Mouse (Mus musculus) intestine, postnatal 0 days (tissue): ENCODE data around the gene Slc22a15. TPM values are rescaled to one million over a fixed set of nuclear protein-coding genes. Genes with fewer than 3 reads are reported as not detected.

ENCODE experiments used
- ATAC-seq: fragments of 200-750 bp; cut with Nextera tagmentation; 2 replicates; pipeline ENCODE4 v1.8.0; 2017; ENCODE audit warnings: mild to moderate bottlenecking, moderate TSS enrichment, moderate library complexity
- H3K27ac ChIP-seq: fragments of 300-500 bp; sonication (generic); 2 replicates; pipeline ENCODE4 v1.5.1; 2014; ENCODE audit warnings: mild to moderate bottlenecking, low read depth, low read length, moderate library complexity
- H3K27me3 ChIP-seq: fragments of 300-500 bp; sonication (generic); replicated peaks from 2 replicates; pipeline ENCODE4 v1.6.1; 2014; ENCODE audit warnings: low read length, mixed read lengths; ENCODE audit not compliant: control insufficient read depth, insufficient read depth
- H3K36me3 ChIP-seq: fragments of 300-500 bp; sonication (generic); 2 replicates; pipeline ENCODE4 v1.6.1; 2014; ENCODE audit warnings: mild to moderate bottlenecking, moderate library complexity; ENCODE audit not compliant: control insufficient read depth, insufficient read depth
- H3K4me1 ChIP-seq: fragments of 300-500 bp; sonication (generic); replicated peaks from 2 replicates; pipeline ENCODE4 v1.6.1; 2014; ENCODE audit warnings: antibody characterized with exemption, low read length, mixed read lengths; ENCODE audit not compliant: control insufficient read depth, insufficient read depth
- H3K4me2 ChIP-seq: fragments of 300-500 bp; sonication (generic); replicated peaks from 2 replicates; pipeline ENCODE4 v1.6.1; 2014; ENCODE audit warnings: low read depth, mild to moderate bottlenecking, moderate library complexity
- H3K4me3 ChIP-seq: fragments of 300-500 bp; sonication (generic); 2 replicates; pipeline ENCODE4 v1.5.1; 2014; ENCODE audit warnings: low read depth, low read length
- H3K9ac ChIP-seq: fragments of 300-500 bp; sonication (generic); 2 replicates; pipeline ENCODE4 v1.6.1; 2014; ENCODE audit warnings: mild to moderate bottlenecking, low read depth, low read length
- H3K9me3 ChIP-seq: fragments of 300-500 bp; sonication (generic); 2 replicates; pipeline ENCODE4 v1.6.1; 2016; ENCODE audit warnings: mixed run types; ENCODE audit not compliant: control insufficient read depth
- CTCF ChIP-seq: sonication (generic); IDR thresholded peaks from 2 replicates; pipeline ENCODE4 v1.5.1; 2016; ENCODE audit warnings: low read depth, mild to moderate bottlenecking, control low read depth, antibody characterized with exemption, moderate library complexity
- WGBS: fragments of 180-500 bp; shearing (Covaris S2); extraction: QIAGEN DNeasy Blood & Tissue Kit; methylation state at CpG from one replicate; pipeline ENCODE4 v1.1.7; 2014; 5-methylcytosine and 5-hydroxymethylcytosine counted together
- polyA plus RNA-seq: library from polyadenylated mRNA; unstranded; fragments of >200 nt; fragmentation: Nextera tagmentation; extraction: Ambion mirVana; gene quantifications from 2 replicates; pipeline ENCODE4 v1.2.1, GENCODE M21; 2015

Gene Slc22a15
- polyA plus RNA-seq, 1 experiment from 2014 or later, result 5.2 TPM

- Histone ChIP-seq H3K36me3 (no peaks in the 10 kb centered on the region), H3K9me3 (no peaks in the 10 kb centered on the region), H3K27ac (no peak overlapping the region), H3K4me3 (no peak overlapping the region), H3K4me1 (peaks cover 4% of the 10 kb centered on the region; the same call in 1 of the 2 replicates), H3K4me2 (no peak overlapping the region), H3K27me3 (no peaks in the 10 kb centered on the region), H3K9ac (no peak overlapping the region)
- TF ChIP-seq CTCF, result no peak
- 56% methylated on average over 7 of the region's 7 CpGs for WGBS
- ATAC-seq, result no peak
Observed at GRCm38 (mm10) chr3:101922366-101922765, 1.9 kb downstream of the Slc22a15 start.

- ATAC-seq, result no peak
- no peaks in the 10 kb centered on the region for H3K9me3 ChIP-seq
- TF ChIP-seq CTCF, result no peak
- peaks cover 2% of the 10 kb centered on the region; the same call in 1 of the 2 replicates for H3K36me3 ChIP-seq
- H3K27ac ChIP-seq, result no peak overlapping the region
- H3K4me1 ChIP-seq, result peaks cover under 1% of the 10 kb centered on the region; the same call in 1 of the 2 replicates
- H3K27me3 ChIP-seq, result no peaks in the 10 kb centered on the region
- no peak overlapping the region for H3K9ac ChIP-seq
- WGBS, result 90% methylated on average over 3 of the region's 3 CpGs
- H3K4me2 ChIP-seq, result no peak overlapping the region
- H3K4me3 ChIP-seq, result no peak overlapping the region
Observed at GRCm38 (mm10) chr3:101918526-101918925, 5.7 kb downstream of the Slc22a15 start.

GRCm38 (mm10) chr3:101917665-101918064 is 6.6 kb downstream of the Slc22a15 start:
- Histone ChIP-seq H3K27ac (no peak overlapping the region), H3K36me3 (peaks cover 5% of the 10 kb centered on the region; the same call in 1 of the 2 replicates), H3K27me3 (no peaks in the 10 kb centered on the region), H3K9ac (no peak overlapping the region), H3K4me2 (no peak overlapping the region), H3K9me3 (no peaks in the 10 kb centered on the region), H3K4me3 (no peak overlapping the region), H3K4me1 (no peaks in the 10 kb centered on the region)
- 41% methylated on average over 3 of the region's 3 CpGs for WGBS
- TF ChIP-seq CTCF, result no peak
- ATAC-seq, result no peak

GRCm38 (mm10) chr3:101916525-101916924 is 7.7 kb downstream of the Slc22a15 start:
- ATAC-seq, result no peak
- H3K4me3 ChIP-seq, result no peak overlapping the region
- H3K4me2 ChIP-seq, result no peak overlapping the region
- no peaks in the 10 kb centered on the region for H3K4me1 ChIP-seq
- H3K9ac ChIP-seq, result no peak overlapping the region
- no peaks in the 10 kb centered on the region for H3K27me3 ChIP-seq
- WGBS, result 59% methylated on average over 5 of the region's 5 CpGs
- TF ChIP-seq CTCF, result no peak
- H3K27ac ChIP-seq, result no peak overlapping the region
- H3K36me3 ChIP-seq, result peaks cover 5% of the 10 kb centered on the region; the same call in 1 of the 2 replicates
- H3K9me3 ChIP-seq, result no peaks in the 10 kb centered on the region

- WGBS, result 65% methylated on average over 14 of the region's 14 CpGs
- TF ChIP-seq CTCF, result no peak
Observed at GRCm38 (mm10) chr3:101915048-101915801, 9.0 kb downstream of the Slc22a15 start.

GRCm38 (mm10) chr3:101914266-101914665 is 10.0 kb downstream of the Slc22a15 start:
- Histone ChIP-seq H3K27me3 (no peaks in the 10 kb centered on the region), H3K9ac (no peak overlapping the region), H3K9me3 (no peaks in the 10 kb centered on the region), H3K36me3 (peaks cover 5% of the 10 kb centered on the region; the same call in 1 of the 2 replicates), H3K4me2 (no peak overlapping the region), H3K4me3 (no peak overlapping the region), H3K27ac (no peak overlapping the region), H3K4me1 (no peaks in the 10 kb centered on the region)
- no peak for ATAC-seq
- no peak for TF ChIP-seq CTCF
- WGBS, result 87% methylated on average over 5 of the region's 5 CpGs

More at GRCm38 (mm10) chr3:101915048-101915801, 9.0 kb downstream of the Slc22a15 start:
- no peak; the same call in 1 of the 2 replicates for ATAC-seq
- Histone ChIP-seq H3K4me2 (no peak overlapping the region), H3K27ac (no peak overlapping the region), H3K36me3 (peaks cover 5% of the 10 kb centered on the region; the same call in 1 of the 2 replicates), H3K4me3 (no peak overlapping the region), H3K4me1 (no peaks in the 10 kb centered on the region), H3K27me3 (no peaks in the 10 kb centered on the region), H3K9me3 (no peaks in the 10 kb centered on the region), H3K9ac (no peak overlapping the region)
